Mouse (Mus musculus): ENCODE data around the gene Trpv3. TPM values are rescaled to one million over a fixed set of nuclear protein-coding genes. Genes with fewer than 3 reads are reported as not detected.

Trpv3 gene
- polyA plus RNA-seq, 1 experiment from 2014 or later: 0.25 TPM

DNA sequence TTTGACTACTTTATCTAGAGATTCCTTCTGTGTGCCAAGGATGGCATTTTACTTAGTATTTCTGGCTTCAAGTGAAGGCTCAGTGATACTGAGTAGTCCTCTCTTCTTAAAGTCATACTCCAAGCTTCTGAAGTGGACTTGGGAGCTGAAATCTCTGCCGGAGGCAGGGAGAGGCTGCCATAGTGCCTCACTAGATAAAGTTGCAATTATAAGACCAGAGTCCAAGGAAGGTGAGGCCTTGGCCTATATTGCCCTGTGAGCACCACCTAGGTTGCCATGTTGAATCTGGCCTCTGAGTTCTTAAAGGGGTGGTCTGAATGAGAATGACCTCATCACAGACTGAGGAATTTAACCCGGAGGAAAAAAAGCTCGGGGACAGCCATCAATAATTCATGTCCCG is 24.4 kb upstream of the Trpv3 start:
- no peak for ATAC-seq (ENCODE audit: low FRiP score, low read depth)
- H3K27me3 ChIP-seq: no peaks in the 10 kb centered on the region
- H3K4me2 ChIP-seq: no peak overlapping the region
- no peak overlapping the region for H3K27ac ChIP-seq (replicated peaks)
- H3K36me3 ChIP-seq: no peaks in the 10 kb centered on the region
- no peaks in the 10 kb centered on the region for H3K4me1 ChIP-seq (replicated peaks)
- no peaks in the 10 kb centered on the region for H3K9me3 ChIP-seq
- WGBS: 82% methylated on average over 4 of the region's 4 CpGs
- H3K4me3 ChIP-seq: no peak overlapping the region
- H3K9ac ChIP-seq: no peak overlapping the region

GRCm38 (mm10) chr11:73257362-73257945 is 9.7 kb upstream of the Trpv3 start:
- Histone ChIP-seq H3K4me3 (no peak overlapping the region), H3K36me3 (no peaks in the 10 kb centered on the region), H3K27ac (replicated peaks) (no peak overlapping the region), H3K9ac (no peak overlapping the region), H3K4me2 (no peak overlapping the region), H3K4me1 (replicated peaks) (no peaks in the 10 kb centered on the region), H3K9me3 (no peaks in the 10 kb centered on the region), H3K27me3 (no peaks in the 10 kb centered on the region)
- ATAC-seq (ENCODE audit: low FRiP score, low read depth): no peak
- 80% methylated on average over 4 of the region's 4 CpGs for WGBS

- Histone ChIP-seq H3K27ac (replicated peaks) (no peak overlapping the region), H3K9me3 (no peaks in the 10 kb centered on the region), H3K27me3 (no peaks in the 10 kb centered on the region), H3K4me1 (replicated peaks) (no peaks in the 10 kb centered on the region), H3K4me3 (no peak overlapping the region), H3K9ac (no peak overlapping the region), H3K4me2 (no peak overlapping the region), H3K36me3 (no peaks in the 10 kb centered on the region)
- no peak for ATAC-seq (ENCODE audit: low FRiP score, low read depth)
Measured at GRCm38 (mm10) chr11:73258664-73259063, 8.5 kb upstream of the Trpv3 start.

- Histone ChIP-seq H3K4me3 (no peak overlapping the region), H3K4me1 (replicated peaks) (no peaks in the 10 kb centered on the region), H3K36me3 (no peaks in the 10 kb centered on the region), H3K4me2 (no peak overlapping the region), H3K27me3 (no peaks in the 10 kb centered on the region), H3K27ac (replicated peaks) (no peak overlapping the region), H3K9ac (no peak overlapping the region), H3K9me3 (no peaks in the 10 kb centered on the region)
- 86% methylated on average over 3 of the region's 3 CpGs for WGBS
- no peak for ATAC-seq (ENCODE audit: low FRiP score, low read depth)
Measured at GRCm38 (mm10) chr11:73260457-73260856, 6.7 kb upstream of the Trpv3 start.

- Histone ChIP-seq H3K9ac (no peak overlapping the region), H3K36me3 (no peaks in the 10 kb centered on the region), H3K4me3 (no peak overlapping the region), H3K9me3 (no peaks in the 10 kb centered on the region), H3K27ac (replicated peaks) (no peak overlapping the region), H3K4me2 (no peak overlapping the region), H3K27me3 (no peaks in the 10 kb centered on the region), H3K4me1 (replicated peaks) (no peaks in the 10 kb centered on the region)
- WGBS: 78% methylated on average over 1 of the region's 1 CpGs
- ATAC-seq (ENCODE audit: low FRiP score, low read depth): no peak
Measured at GRCm38 (mm10) chr11:73261385-73261784, 5.8 kb upstream of the Trpv3 start.

DNA sequence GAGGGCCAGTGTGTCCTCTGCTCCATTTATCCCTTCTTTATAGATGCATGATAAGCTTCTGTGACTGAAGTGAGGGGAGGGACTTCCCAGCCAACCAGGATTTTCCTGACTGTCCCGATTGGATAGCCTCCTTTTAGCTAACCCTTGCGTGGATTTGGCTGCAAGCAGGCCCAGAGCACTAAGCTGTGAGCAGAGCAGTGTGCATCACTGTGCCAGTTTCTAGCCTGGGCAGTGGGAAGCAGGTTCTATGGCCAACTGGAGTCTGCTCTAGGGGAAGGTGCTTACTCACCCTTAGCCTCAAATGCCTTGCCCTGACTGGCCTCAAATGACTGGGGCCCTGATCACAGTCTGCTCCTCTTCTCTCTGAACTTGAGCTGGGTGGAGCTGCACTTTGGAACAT is 7.6 kb downstream of the Trpv3 start:
- Histone ChIP-seq H3K9ac (no peak overlapping the region), H3K36me3 (no peaks in the 10 kb centered on the region), H3K4me3 (no peak overlapping the region), H3K27me3 (no peaks in the 10 kb centered on the region), H3K27ac (replicated peaks) (no peak overlapping the region), H3K9me3 (no peaks in the 10 kb centered on the region), H3K4me2 (no peak overlapping the region), H3K4me1 (replicated peaks) (no peaks in the 10 kb centered on the region)
- ATAC-seq (ENCODE audit: low FRiP score, low read depth): no peak
- WGBS: 42% methylated on average over 2 of the region's 2 CpGs

DNA sequence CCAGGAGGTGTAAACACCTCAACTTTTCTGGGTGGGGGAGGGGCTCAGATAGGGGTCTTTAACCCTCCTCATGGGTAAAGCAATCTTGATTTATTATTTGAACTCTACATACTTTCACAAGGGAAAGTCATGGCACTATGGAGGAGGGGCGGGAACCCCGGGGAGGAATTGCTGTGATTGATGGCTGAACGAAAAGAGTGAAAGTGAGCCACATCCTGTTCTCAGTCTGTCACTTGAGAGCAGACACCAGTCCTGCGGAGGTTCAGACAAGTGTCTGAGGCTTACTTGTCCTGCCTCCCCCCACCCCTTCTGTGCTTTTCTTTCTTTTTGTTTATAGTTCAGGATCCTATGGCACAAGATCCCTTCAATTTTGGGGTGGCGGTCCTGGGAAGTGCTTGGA is 13.5 kb downstream of the Trpv3 start:
- Histone ChIP-seq H3K4me2 (peak overlapping the region; percentile 64; the same call in 1 of the 2 replicates), H3K27ac (replicated peaks) (no peak overlapping the region), H3K4me1 (replicated peaks) (peaks cover 10% of the 10 kb centered on the region; the same call in 1 of the 2 replicates), H3K27me3 (no peaks in the 10 kb centered on the region), H3K9me3 (no peaks in the 10 kb centered on the region), H3K9ac (no peak overlapping the region), H3K4me3 (0 out of 2 replicates have a peak overlapping the region, but pooled peaks have one; percentile 43), H3K36me3 (no peaks in the 10 kb centered on the region)
- ATAC-seq (ENCODE audit: low FRiP score, low read depth): no peak
- 69% methylated on average over 5 of the region's 5 CpGs for WGBS

DNA sequence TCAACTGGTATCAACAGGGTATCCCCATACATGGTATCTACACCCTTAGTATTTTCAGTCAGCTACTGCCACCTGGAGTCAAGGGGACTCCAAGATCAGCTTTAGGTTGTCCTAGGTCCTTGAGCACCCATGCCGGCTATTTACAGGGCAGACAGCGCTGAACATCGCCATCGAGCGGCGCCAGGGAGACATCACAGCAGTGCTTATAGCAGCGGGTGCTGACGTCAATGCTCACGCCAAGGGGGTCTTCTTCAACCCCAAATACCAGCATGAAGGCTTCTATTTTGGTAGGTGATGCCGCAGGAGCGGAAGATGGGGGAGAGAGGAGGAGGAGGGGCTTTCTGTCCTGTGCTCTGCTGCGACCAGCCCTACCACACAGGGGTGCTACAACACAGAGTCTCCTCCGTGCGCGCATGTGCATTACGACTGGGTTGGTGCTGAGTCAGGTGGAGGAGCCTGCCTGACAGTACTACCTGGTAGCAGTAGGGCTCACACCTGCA is 14.4 kb downstream of the Trpv3 start:
- peak overlapping the region; percentile 43 for H3K4me3 ChIP-seq
- H3K27ac ChIP-seq (replicated peaks): peak overlapping the region; percentile 45; the same call in 1 of the 2 replicates
- peaks cover 10% of the 10 kb centered on the region; the same call in 1 of the 2 replicates for H3K4me1 ChIP-seq (replicated peaks)
- H3K9me3 ChIP-seq: no peaks in the 10 kb centered on the region
- H3K9ac ChIP-seq: peak overlapping the region; percentile 47
- H3K27me3 ChIP-seq: no peaks in the 10 kb centered on the region
- H3K4me2 ChIP-seq: peak overlapping the region; percentile 64
- peak; percentile 94 for ATAC-seq (ENCODE audit: low FRiP score, low read depth)
- WGBS: 6% methylated on average over 16 of the region's 16 CpGs
- no peaks in the 10 kb centered on the region for H3K36me3 ChIP-seq

- H3K27me3 ChIP-seq: no peaks in the 10 kb centered on the region
- no peak overlapping the region for H3K27ac ChIP-seq (replicated peaks)
- H3K4me1 ChIP-seq (replicated peaks): peaks cover 10% of the 10 kb centered on the region; the same call in 1 of the 2 replicates
- H3K9ac ChIP-seq: no peak overlapping the region
- H3K4me2 ChIP-seq: no peak overlapping the region
- H3K36me3 ChIP-seq: no peaks in the 10 kb centered on the region
- no peak for ATAC-seq (ENCODE audit: low FRiP score, low read depth)
- WGBS: 83% methylated on average over 9 of the region's 9 CpGs
- H3K9me3 ChIP-seq: no peaks in the 10 kb centered on the region
- no peak overlapping the region for H3K4me3 ChIP-seq
Measured at GRCm38 (mm10) chr11:73283369-73283768, 16.2 kb downstream of the Trpv3 start.

GRCm38 (mm10) chr11:73283926-73284325 is 16.7 kb downstream of the Trpv3 start:
- H3K9me3 ChIP-seq: no peaks in the 10 kb centered on the region
- no peaks in the 10 kb centered on the region for H3K27me3 ChIP-seq
- no peak overlapping the region for H3K27ac ChIP-seq (replicated peaks)
- H3K4me3 ChIP-seq: no peak overlapping the region
- H3K9ac ChIP-seq: no peak overlapping the region
- H3K4me1 ChIP-seq (replicated peaks): peaks cover 10% of the 10 kb centered on the region; the same call in 1 of the 2 replicates
- H3K4me2 ChIP-seq: no peak overlapping the region
- no peak for ATAC-seq (ENCODE audit: low FRiP score, low read depth)
- no peaks in the 10 kb centered on the region for H3K36me3 ChIP-seq
- WGBS: 36% methylated on average over 1 of the region's 1 CpGs

GRCm38 (mm10) chr11:73284351-73284750 is 17.2 kb downstream of the Trpv3 start:
- Histone ChIP-seq H3K4me2 (no peak overlapping the region), H3K27me3 (no peaks in the 10 kb centered on the region), H3K9me3 (no peaks in the 10 kb centered on the region), H3K4me3 (no peak overlapping the region), H3K4me1 (replicated peaks) (peaks cover 10% of the 10 kb centered on the region; the same call in 1 of the 2 replicates), H3K36me3 (no peaks in the 10 kb centered on the region), H3K27ac (replicated peaks) (no peak overlapping the region), H3K9ac (no peak overlapping the region)
- ATAC-seq (ENCODE audit: low FRiP score, low read depth): no peak

DNA sequence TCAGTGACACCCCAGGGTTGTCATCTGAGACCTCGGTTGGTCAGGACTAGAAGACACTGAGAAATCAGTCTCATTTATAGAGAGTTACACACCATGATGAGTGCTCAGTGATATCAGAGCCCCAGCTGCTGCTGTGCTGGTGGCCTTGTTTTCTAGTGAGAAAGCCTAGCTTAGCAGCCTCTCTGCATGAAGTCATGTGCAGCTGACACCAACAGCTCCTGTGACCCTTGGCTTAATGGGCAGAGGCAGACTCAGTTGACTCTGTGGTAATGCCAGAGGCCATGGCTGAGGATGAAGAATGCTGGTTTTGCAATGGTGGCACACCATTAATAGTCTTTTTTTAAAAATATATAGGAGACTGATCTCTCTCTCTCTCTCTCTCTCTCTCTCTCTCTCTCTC is 22.4 kb downstream of the Trpv3 start:
- no peak overlapping the region for H3K4me2 ChIP-seq
- no peaks in the 10 kb centered on the region for H3K27me3 ChIP-seq
- no peaks in the 10 kb centered on the region for H3K36me3 ChIP-seq
- no peaks in the 10 kb centered on the region for H3K4me1 ChIP-seq (replicated peaks)
- no peak overlapping the region for H3K27ac ChIP-seq (replicated peaks)
- no peak for ATAC-seq (ENCODE audit: low FRiP score, low read depth)
- no peak overlapping the region for H3K9ac ChIP-seq
- no peaks in the 10 kb centered on the region for H3K9me3 ChIP-seq
- 91% methylated on average over 1 of the region's 1 CpGs for WGBS
- H3K4me3 ChIP-seq: no peak overlapping the region

- no peak for ATAC-seq (ENCODE audit: low FRiP score, low read depth)
- no peak overlapping the region for H3K9ac ChIP-seq
- no peak overlapping the region for H3K4me3 ChIP-seq
- no peaks in the 10 kb centered on the region for H3K36me3 ChIP-seq
- no peaks in the 10 kb centered on the region for H3K4me1 ChIP-seq (replicated peaks)
- H3K27me3 ChIP-seq: no peaks in the 10 kb centered on the region
- H3K27ac ChIP-seq (replicated peaks): no peak overlapping the region
- no peak overlapping the region for H3K4me2 ChIP-seq
- H3K9me3 ChIP-seq: no peaks in the 10 kb centered on the region
- 40% methylated on average over 2 of the region's 2 CpGs for WGBS
Measured at GRCm38 (mm10) chr11:73303123-73303522, 35.9 kb downstream of the Trpv3 start.
